Mouse (Mus musculus) erythroblast, embryonic 14.5 days (primary cell): ENCODE results near the gene Acr. TPM values are rescaled to one million over a fixed set of nuclear protein-coding genes. Genes with fewer than 3 reads are reported as not detected.
A peak's percentile ranks its signal among the peaks of the same experiment; 100 is the strongest.

Experiments
- H3K27me3 ChIP-seq: 2 replicates; pipeline ENCODE4 v1.6.1; 2012; ENCODE audit warnings: inconsistent platforms; ENCODE audit not compliant: control insufficient read depth
- H3K36me3 ChIP-seq: 2 replicates; pipeline ENCODE4 v1.6.1; 2012; ENCODE audit warnings: mild to moderate bottlenecking, inconsistent platforms; ENCODE audit not compliant: control insufficient read depth
- H3K4me1 ChIP-seq: 2 replicates; pipeline ENCODE4 v1.6.1; 2012; ENCODE audit warnings: inconsistent platforms; ENCODE audit not compliant: control insufficient read depth
- H3K4me3 ChIP-seq: replicated peaks from 2 replicates; pipeline ENCODE3; 2012; ENCODE audit warnings: moderate library complexity, mild to moderate bottlenecking, inconsistent platforms
- H3K9me3 ChIP-seq: 2 replicates; pipeline ENCODE4 v1.6.1; 2012; ENCODE audit warnings: low read length, inconsistent platforms, mixed read lengths; ENCODE audit not compliant: control insufficient read depth
- GATA1 ChIP-seq: IDR thresholded peaks from 2 replicates; pipeline ENCODE4 v1.6.1; 2012; ENCODE audit warnings: low read length, inconsistent platforms, mixed read lengths
- TAL1 ChIP-seq: IDR thresholded peaks from 3 replicates; pipeline ENCODE4 v1.6.1; 2012; ENCODE audit warnings: low read length, inconsistent platforms, mixed read lengths
- polyA plus RNA-seq: library from polyadenylated mRNA; stranded (reverse); fragments of >175 nt; gene quantifications from 2 replicates; pipeline ENCODE4 v1.2.3, GENCODE M21; 2012

Acr gene
- polyA plus RNA-seq, 1 experiment = not detected

DNA sequence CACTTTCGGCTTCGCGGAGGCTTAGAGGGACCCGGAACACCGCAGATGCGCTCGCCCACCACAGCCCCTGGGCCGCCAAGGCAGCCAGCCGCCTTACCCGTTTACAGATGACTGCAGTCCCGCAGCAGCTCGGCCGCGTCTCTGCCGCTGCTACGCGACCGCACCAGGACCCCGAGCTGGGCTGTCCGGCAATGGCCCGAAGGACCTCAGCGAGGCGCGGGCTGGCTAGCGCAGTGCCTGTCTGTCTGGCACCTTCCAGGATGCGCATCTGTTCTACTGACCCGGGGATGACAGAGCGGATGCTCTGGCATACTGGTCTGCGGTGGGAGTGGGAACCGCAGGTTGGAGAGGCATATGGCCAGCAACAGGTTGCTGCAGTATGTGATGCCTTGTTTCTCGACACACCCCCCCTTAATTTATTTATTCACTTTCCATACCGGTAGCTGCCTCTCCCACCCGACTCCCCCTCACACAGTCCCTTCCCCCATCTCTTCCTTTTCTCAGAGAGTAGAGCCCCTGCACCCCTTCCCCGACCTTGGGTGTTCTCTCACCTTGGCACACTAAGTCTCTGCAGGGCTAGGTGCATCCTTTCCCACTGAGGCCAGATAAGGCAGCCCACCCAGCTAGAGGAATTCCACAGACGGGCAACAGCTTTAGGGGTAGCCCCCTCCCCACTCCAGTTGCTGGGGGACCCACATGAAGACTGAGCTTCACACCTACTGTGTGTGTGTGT is 23.8 kb downstream of the Acr start, which contains the start of gene Rabl2:
Gene Rabl2, minus strand, starts transcription at position 201 of the 733 bp plus-strand sequence.
- Histone ChIP-seq H3K9me3 (no peaks in the 10 kb centered on the region), H3K4me3 (peak within 1 kb of the TSS; percentile 81), H3K4me1 (peaks cover 14% of the 10 kb centered on the region), H3K36me3 (peaks cover 2% of the 10 kb centered on the region), H3K27me3 (peaks cover 5% of the 10 kb centered on the region; the same call in 1 of the 2 replicates)
- no peak for TF ChIP-seq GATA1
- TF ChIP-seq TAL1 = no peak

- Histone ChIP-seq H3K4me1 (peaks cover 14% of the 10 kb centered on the region), H3K4me3 (no peak overlapping the region), H3K9me3 (no peaks in the 10 kb centered on the region), H3K36me3 (no peaks in the 10 kb centered on the region; the same call in none of the 2 replicates), H3K27me3 (peaks cover 5% of the 10 kb centered on the region; the same call in 1 of the 2 replicates)
- TF ChIP-seq GATA1 (no peak), TAL1 (no peak)
Observed at GRCm38 (mm10) chr15:89592548-89592947, 24.4 kb downstream of the Acr start.

- Histone ChIP-seq H3K36me3 (no peaks in the 10 kb centered on the region), H3K4me1 (peaks cover 2% of the 10 kb centered on the region; the same call in 1 of the 2 replicates), H3K4me3 (no peak overlapping the region), H3K9me3 (no peaks in the 10 kb centered on the region; the same call in 1 of the 2 replicates), H3K27me3 (no peaks in the 10 kb centered on the region)
- TF ChIP-seq TAL1 = no peak
- TF ChIP-seq GATA1 = no peak
Observed at GRCm38 (mm10) chr15:89605822-89606570, 37.9 kb downstream of the Acr start.

DNA sequence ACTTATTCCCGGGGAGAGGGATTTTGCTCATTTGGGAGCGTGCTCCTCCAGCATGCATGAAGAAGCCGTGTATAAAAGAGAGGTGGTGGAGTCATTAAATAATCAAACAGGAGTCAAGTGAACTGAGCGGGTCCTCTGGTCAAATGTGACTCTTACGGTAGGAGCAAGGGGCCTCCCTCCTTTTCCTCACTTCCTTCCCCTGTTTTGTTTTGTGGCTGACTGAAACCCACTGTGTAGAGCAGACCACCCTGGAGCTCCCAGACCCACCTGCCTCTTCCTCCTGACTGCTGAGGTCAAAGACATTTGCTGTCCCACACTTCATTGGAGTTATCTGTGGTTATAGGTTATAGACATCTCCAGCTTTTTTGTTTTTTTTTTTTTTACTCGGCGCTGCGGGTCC is 39.4 kb downstream of the Acr start:
- no peak overlapping the region for H3K4me3 ChIP-seq
- no peaks in the 10 kb centered on the region for H3K27me3 ChIP-seq
- peaks cover 2% of the 10 kb centered on the region; the same call in 1 of the 2 replicates for H3K4me1 ChIP-seq
- TF ChIP-seq TAL1 (no peak), GATA1 (no peak)
- H3K36me3 ChIP-seq = no peaks in the 10 kb centered on the region
- H3K9me3 ChIP-seq = no peaks in the 10 kb centered on the region; the same call in 1 of the 2 replicates

GRCm38 (mm10) chr15:89607888-89608287 is 39.8 kb downstream of the Acr start:
- no peaks in the 10 kb centered on the region; the same call in 1 of the 2 replicates for H3K9me3 ChIP-seq
- H3K36me3 ChIP-seq = no peaks in the 10 kb centered on the region
- H3K4me1 ChIP-seq = peaks cover 2% of the 10 kb centered on the region; the same call in 1 of the 2 replicates
- TF ChIP-seq GATA1 = no peak
- no peak for TF ChIP-seq TAL1
- no peak overlapping the region for H3K4me3 ChIP-seq
- H3K27me3 ChIP-seq = no peaks in the 10 kb centered on the region

- Histone ChIP-seq H3K27me3 (no peaks in the 10 kb centered on the region), H3K36me3 (no peaks in the 10 kb centered on the region), H3K4me3 (no peak overlapping the region), H3K9me3 (no peaks in the 10 kb centered on the region; the same call in 1 of the 2 replicates), H3K4me1 (no peaks in the 10 kb centered on the region)
- TF ChIP-seq GATA1 (no peak), TAL1 (no peak)
Observed at GRCm38 (mm10) chr15:89622312-89622958, 54.3 kb downstream of the Acr start.

DNA sequence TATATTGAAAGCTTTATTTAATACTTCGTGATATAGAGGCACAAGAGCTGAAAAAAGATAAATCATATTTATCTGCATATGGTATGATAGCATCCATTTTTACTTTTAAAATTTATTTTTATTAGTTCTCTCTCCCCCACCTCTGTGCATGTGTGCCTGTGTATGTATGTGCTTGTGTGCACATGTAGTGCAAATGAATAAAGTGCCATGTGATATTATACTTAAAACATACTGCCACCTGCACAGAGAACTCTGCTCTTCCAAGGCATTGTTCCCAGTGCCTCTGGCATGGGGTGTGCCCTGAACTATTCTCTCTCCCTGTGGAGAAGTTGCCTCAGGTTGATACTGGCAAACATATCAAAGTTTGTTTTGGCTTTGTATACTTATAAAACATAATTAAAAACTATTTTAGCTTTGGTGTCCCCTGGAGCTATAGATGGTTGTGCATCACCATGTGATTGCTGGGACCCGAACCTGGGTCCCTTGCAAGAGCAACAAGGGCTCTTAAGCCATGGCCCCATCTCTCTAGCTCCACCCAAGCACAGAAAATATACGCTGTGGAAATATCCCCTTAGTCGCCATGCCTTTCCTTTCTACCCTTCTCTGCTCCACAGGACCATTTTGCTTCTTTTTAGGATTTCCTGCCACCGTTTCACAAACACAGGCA is 55.0 kb downstream of the Acr start:
- no peak overlapping the region for H3K4me3 ChIP-seq

DNA sequence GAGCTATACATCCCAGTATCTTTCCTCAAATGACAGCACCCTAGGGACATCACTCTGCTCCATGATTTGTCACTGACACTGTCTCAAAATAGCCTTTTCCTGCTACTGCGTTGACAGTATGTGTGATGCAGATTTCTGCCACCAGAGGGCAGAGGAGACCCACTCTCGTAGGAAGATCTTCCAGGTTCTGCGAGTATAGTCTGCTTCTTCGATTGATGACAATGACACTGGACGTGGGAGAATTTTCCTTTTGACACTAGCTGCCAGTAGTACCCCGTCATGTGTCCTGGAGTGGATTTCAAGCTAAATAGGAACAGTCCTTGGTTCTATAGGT is 55.5 kb downstream of the Acr start:
- Histone ChIP-seq H3K4me1 (no peaks in the 10 kb centered on the region), H3K9me3 (no peaks in the 10 kb centered on the region; the same call in 1 of the 2 replicates), H3K4me3 (no peak overlapping the region), H3K27me3 (no peaks in the 10 kb centered on the region), H3K36me3 (no peaks in the 10 kb centered on the region)
- no peak for TF ChIP-seq TAL1
- TF ChIP-seq GATA1 = no peak

More for the DNA sequence above, 55.0 kb downstream of the Acr start:
- H3K27me3 ChIP-seq = no peaks in the 10 kb centered on the region
- H3K36me3 ChIP-seq = no peaks in the 10 kb centered on the region
- no peaks in the 10 kb centered on the region for H3K4me1 ChIP-seq
- no peaks in the 10 kb centered on the region; the same call in 1 of the 2 replicates for H3K9me3 ChIP-seq
- TF ChIP-seq TAL1 = no peak

Other genes with a start within 250 kb of the Acr start
- gene Adm2, start 245.6 kb upstream of the Acr start, polyA plus RNA-seq = 0.27 and 0.53 TPM in 2 replicates
- not detected in 2 replicates for gene Miox, start 233.9 kb upstream of the Acr start, polyA plus RNA-seq
- 29.8 and 31.5 TPM in 2 replicates for gene Lmf2, start 212.7 kb upstream of the Acr start, polyA plus RNA-seq
- 17.1 and 19.8 TPM in 2 replicates for gene Ncaph2, start 212.6 kb upstream of the Acr start, polyA plus RNA-seq
- gene Sco2, start 194.5 kb upstream of the Acr start, polyA plus RNA-seq = 0.47 and 0.81 TPM in 2 replicates
- gene Tymp, start 191.3 kb upstream of the Acr start, polyA plus RNA-seq = 0.16 and 0.17 TPM in 2 replicates
- 0.44 and 0.65 TPM in 2 replicates for gene Odf3b, start 189.0 kb upstream of the Acr start, polyA plus RNA-seq
- gene Klhdc7b, start 183.4 kb upstream of the Acr start, polyA plus RNA-seq = not detected in 2 replicates
- gene Syce3, start 157.8 kb upstream of the Acr start, polyA plus RNA-seq = not detected in 2 replicates
- gene Cpt1b, start 142.5 kb upstream of the Acr start, polyA plus RNA-seq = 0.08 TPM in 1 of 2 replicates, not detected in the other
- gene C730034F03Rik, start 138.7 kb upstream of the Acr start, polyA plus RNA-seq = 0.03 and 0.05 TPM in 2 replicates
- gene Gm44502, start 138.6 kb upstream of the Acr start, polyA plus RNA-seq = 0.08 and 0.15 TPM in 2 replicates
- 19.2 and 20.4 TPM in 2 replicates for gene Chkb, start 138.4 kb upstream of the Acr start, polyA plus RNA-seq
- not detected in 2 replicates for gene Mapk8ip2, start 114.4 kb upstream of the Acr start, polyA plus RNA-seq
- gene Arsa, start 90.9 kb upstream of the Acr start, polyA plus RNA-seq = 0.30 and 0.59 TPM in 2 replicates
- gene Shank3, start 68.7 kb upstream of the Acr start, polyA plus RNA-seq = 0.08 and 0.16 TPM in 2 replicates
- 0.17 and 0.28 TPM in 2 replicates for gene Rabl2, start 23.6 kb downstream of the Acr start, polyA plus RNA-seq